Mouse (Mus musculus) megakaryocyte, embryonic 14.5 days (primary cell): Measurements from ENCODE around the gene Fcrl1. TPM values are rescaled to one million over a fixed set of nuclear protein-coding genes. Genes with fewer than 3 reads are reported as not detected.
"Not testable (repeated sequence)": the region's sequence is repeated elsewhere in the genome, so short reads cannot be mapped to it uniquely, and the experiment has no call there.

ENCODE experiments used
- H3K27me3 ChIP-seq: replicated peaks from 2 replicates; pipeline ENCODE3; 2012; ENCODE audit warnings: inconsistent platforms
- H3K36me3 ChIP-seq: replicated peaks from 2 replicates; pipeline ENCODE3; 2012; ENCODE audit warnings: low read length, inconsistent platforms, mixed read lengths
- H3K4me1 ChIP-seq: 2 replicates; pipeline ENCODE4 v1.6.1; 2012; ENCODE audit warnings: inconsistent platforms
- H3K4me3 ChIP-seq: replicated peaks from 2 replicates; pipeline ENCODE3; 2012; ENCODE audit warnings: moderate library complexity, mild to moderate bottlenecking, inconsistent platforms
- H3K9me3 ChIP-seq: 2 replicates; pipeline ENCODE4 v1.6.1; 2012; ENCODE audit warnings: inconsistent platforms
- FLI1 ChIP-seq: IDR thresholded peaks from 2 replicates; pipeline ENCODE4 v1.6.1; 2012; ENCODE audit warnings: low read length, inconsistent platforms, mixed read lengths
- GATA1 ChIP-seq: IDR thresholded peaks from 3 replicates; pipeline ENCODE4 v1.6.1; 2012; ENCODE audit warnings: mixed read lengths, low read length, inconsistent platforms, borderline replicate concordance
- polyA plus RNA-seq: library from polyadenylated mRNA; stranded (reverse); fragments of >175 nt; gene quantifications from 2 replicates; pipeline ENCODE4 v1.2.3, GENCODE M21; 2012; ENCODE audit warnings: low replicate concordance; ENCODE audit not compliant: insufficient read depth

Gene Fcrl1
- polyA plus RNA-seq = not detected in 2 replicates

GRCm38 (mm10) chr3:87376195-87377165 is at the start of gene Fcrl1:
Fcrl1 (plus strand) TSS chr3:87376387.
- Histone ChIP-seq H3K27me3 (peaks cover 2% of the 10 kb centered on the region), H3K4me1 (no peaks in the 10 kb centered on the region), H3K9me3 (no peaks in the 10 kb centered on the region), H3K4me3 (peak within 1 kb of the TSS; percentile 56), H3K36me3 (no peaks in the 10 kb centered on the region)
- TF ChIP-seq GATA1 = no peak
- TF ChIP-seq FLI1 = no peak

GRCm38 (mm10) chr3:87337899-87338298 is 38.3 kb upstream of the Fcrl1 start:
- TF ChIP-seq GATA1 (no peak), FLI1 (no peak)
- Histone ChIP-seq H3K9me3 (no peaks in the 10 kb centered on the region), H3K4me1 (no peaks in the 10 kb centered on the region), H3K27me3 (no peaks in the 10 kb centered on the region), H3K4me3 (no peak overlapping the region), H3K36me3 (no peaks in the 10 kb centered on the region)

GRCm38 (mm10) chr3:87350992-87351391 is 25.2 kb upstream of the Fcrl1 start:
- H3K9me3 ChIP-seq, H3K27me3 ChIP-seq, H3K4me3 ChIP-seq, H3K4me1 ChIP-seq, H3K36me3 ChIP-seq: not testable (repeated sequence)

- peaks cover 2% of the 10 kb centered on the region for H3K27me3 ChIP-seq
- no peak within 1 kb of the TSS for H3K4me3 ChIP-seq
- no peak for TF ChIP-seq FLI1
- TF ChIP-seq GATA1 = no peak
- H3K9me3 ChIP-seq = no peaks in the 10 kb centered on the region
- no peaks in the 10 kb centered on the region for H3K4me1 ChIP-seq
- H3K36me3 ChIP-seq = no peaks in the 10 kb centered on the region
Observed at GRCm38 (mm10) chr3:87357581-87357980, 18.6 kb upstream of the Fcrl1 start, which contains the start of gene Cd5l. Cd5l (plus strand) TSS chr3:87357881.

GRCm38 (mm10) chr3:87359215-87359614 is 17.0 kb upstream of the Fcrl1 start:
- TF ChIP-seq FLI1 (no peak), GATA1 (no peak)
- Histone ChIP-seq H3K4me3 (no peak overlapping the region), H3K36me3 (no peaks in the 10 kb centered on the region), H3K4me1 (no peaks in the 10 kb centered on the region), H3K9me3 (no peaks in the 10 kb centered on the region), H3K27me3 (peaks cover 2% of the 10 kb centered on the region)

- Histone ChIP-seq H3K9me3 (no peaks in the 10 kb centered on the region), H3K27me3 (no peaks in the 10 kb centered on the region), H3K4me3 (no peak overlapping the region), H3K4me1 (no peaks in the 10 kb centered on the region), H3K36me3 (no peaks in the 10 kb centered on the region)
- TF ChIP-seq GATA1 (no peak), FLI1 (no peak)
Observed at GRCm38 (mm10) chr3:87360466-87360865, 15.7 kb upstream of the Fcrl1 start.

DNA sequence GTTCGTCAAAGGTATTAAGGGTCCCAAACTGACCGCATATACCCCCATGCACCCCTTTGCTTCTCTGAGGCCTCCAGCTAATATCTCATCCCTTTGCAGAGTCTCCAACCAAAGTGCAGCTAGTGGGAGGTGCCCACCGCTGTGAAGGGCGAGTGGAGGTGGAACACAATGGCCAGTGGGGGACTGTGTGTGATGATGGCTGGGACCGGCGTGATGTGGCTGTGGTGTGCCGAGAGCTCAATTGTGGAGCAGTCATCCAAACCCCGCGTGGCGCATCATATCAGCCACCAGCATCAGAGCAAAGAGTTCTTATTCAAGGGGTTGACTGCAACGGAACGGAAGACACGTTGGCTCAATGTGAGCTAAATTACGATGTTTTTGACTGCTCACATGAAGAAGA is 10.5 kb upstream of the Fcrl1 start:
- Histone ChIP-seq H3K4me3 (no peak overlapping the region), H3K27me3 (peaks cover 4% of the 10 kb centered on the region), H3K9me3 (no peaks in the 10 kb centered on the region), H3K36me3 (no peaks in the 10 kb centered on the region), H3K4me1 (no peaks in the 10 kb centered on the region)
- TF ChIP-seq FLI1 = no peak
- TF ChIP-seq GATA1 = no peak

DNA sequence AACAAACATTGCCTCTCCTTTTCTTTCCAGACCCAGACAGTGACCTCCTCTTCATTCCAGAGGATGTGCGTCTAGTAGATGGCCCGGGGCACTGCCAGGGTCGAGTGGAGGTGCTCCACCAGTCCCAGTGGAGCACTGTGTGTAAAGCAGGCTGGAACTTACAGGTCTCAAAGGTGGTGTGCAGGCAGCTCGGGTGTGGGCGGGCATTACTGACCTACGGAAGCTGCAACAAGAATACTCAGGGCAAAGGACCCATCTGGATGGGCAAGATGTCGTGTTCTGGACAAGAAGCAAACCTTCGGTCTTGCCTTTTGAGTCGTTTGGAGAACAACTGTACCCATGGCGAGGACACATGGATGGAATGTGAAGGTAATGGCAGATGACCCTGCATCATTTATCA is 8.7 kb upstream of the Fcrl1 start:
- Histone ChIP-seq H3K9me3 (no peaks in the 10 kb centered on the region), H3K27me3 (peaks cover 4% of the 10 kb centered on the region), H3K36me3 (no peaks in the 10 kb centered on the region), H3K4me3 (no peak overlapping the region), H3K4me1 (no peaks in the 10 kb centered on the region)
- TF ChIP-seq GATA1 = no peak
- no peak for TF ChIP-seq FLI1

DNA sequence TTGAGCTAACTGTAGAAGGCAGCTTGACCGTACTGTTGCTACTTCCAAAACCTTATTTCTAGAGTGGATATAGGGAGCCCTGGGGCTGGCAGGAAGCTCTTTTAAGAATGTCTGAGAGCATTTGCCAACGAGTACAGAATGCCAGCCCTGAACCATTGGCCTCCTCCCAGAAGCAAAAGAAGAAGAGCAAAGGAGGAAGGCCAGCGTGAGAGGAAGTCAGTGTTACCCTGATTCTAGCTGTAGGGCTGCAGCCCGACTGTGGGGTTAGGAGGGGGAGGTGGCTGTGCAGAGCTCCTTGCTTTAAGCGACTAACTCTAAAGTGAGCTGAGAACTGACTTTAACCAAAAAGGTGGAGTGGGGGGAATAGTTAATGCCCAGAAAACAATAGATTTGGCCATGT is 7.0 kb upstream of the Fcrl1 start:
- H3K9me3 ChIP-seq = no peaks in the 10 kb centered on the region
- no peaks in the 10 kb centered on the region for H3K36me3 ChIP-seq
- H3K4me1 ChIP-seq = no peaks in the 10 kb centered on the region
- H3K27me3 ChIP-seq = peaks cover 4% of the 10 kb centered on the region
- H3K4me3 ChIP-seq = no peak overlapping the region
- no peak for TF ChIP-seq FLI1
- TF ChIP-seq GATA1 = no peak

DNA sequence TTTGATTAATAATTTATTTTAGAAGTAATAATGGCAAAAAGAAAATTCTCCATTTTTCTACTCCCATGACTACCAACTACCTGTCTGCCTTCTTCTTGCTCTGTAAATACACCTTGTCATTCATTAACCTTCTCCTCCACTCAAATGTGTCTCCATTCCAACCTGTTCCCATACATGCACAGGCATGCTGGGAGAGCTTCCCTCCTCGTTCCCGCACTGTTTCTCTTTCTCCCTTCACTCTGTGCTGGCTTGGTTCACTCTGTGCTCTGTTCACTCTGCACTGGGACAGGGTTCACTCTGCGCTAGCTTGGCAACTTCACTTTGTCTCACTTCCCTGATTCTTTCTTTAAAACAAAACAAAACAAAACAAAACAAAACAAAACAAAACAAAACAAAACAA is 1.0 kb downstream of the Fcrl1 start:
- peak overlapping the region; percentile 56 for H3K4me3 ChIP-seq
- no peaks in the 10 kb centered on the region for H3K36me3 ChIP-seq
- no peaks in the 10 kb centered on the region for H3K9me3 ChIP-seq
- peaks cover 5% of the 10 kb centered on the region for H3K27me3 ChIP-seq
- TF ChIP-seq GATA1 = no peak
- TF ChIP-seq FLI1 = no peak
- H3K4me1 ChIP-seq = no peaks in the 10 kb centered on the region
